Mouse (Mus musculus) stomach, adult 2 months (tissue): ENCODE results near the gene Rangrf. TPM values are rescaled to one million over a fixed set of nuclear protein-coding genes. Genes with fewer than 3 reads are reported as not detected.

Experiments used
- polyA plus RNA-seq: library from polyadenylated mRNA; depleted of rRNA; stranded (reverse); fragments of >200 nt; gene quantifications from 2 replicates; pipeline ENCODE4 v1.2.3, GENCODE M21; 2012; rRNA removed

The Rangrf gene
- 17.9 and 21.9 TPM in 2 replicates for polyA plus RNA-seq

DNA sequence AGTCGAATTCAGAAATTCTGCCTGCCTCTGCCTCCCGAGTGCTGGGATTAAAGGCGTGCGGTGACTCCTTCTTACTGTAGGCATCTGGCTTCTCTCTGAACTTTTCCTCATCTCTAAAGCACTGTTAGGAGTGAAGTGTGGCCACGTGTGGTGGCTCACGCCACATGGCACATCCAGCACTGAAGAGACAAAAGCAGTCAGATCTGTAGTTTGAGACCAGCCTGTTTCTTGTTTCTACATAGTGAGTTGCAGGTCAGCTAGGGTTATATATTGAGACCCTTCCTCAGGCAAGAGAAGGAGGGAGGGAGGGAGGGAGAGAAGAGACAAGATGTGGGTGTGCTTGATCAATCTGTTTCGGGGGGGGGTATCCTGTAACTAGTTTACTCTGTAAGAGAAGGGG, at the start of gene Rangrf:
Rangrf (minus strand) TSS at position 101 of the 400 bp plus-strand sequence.

DNA sequence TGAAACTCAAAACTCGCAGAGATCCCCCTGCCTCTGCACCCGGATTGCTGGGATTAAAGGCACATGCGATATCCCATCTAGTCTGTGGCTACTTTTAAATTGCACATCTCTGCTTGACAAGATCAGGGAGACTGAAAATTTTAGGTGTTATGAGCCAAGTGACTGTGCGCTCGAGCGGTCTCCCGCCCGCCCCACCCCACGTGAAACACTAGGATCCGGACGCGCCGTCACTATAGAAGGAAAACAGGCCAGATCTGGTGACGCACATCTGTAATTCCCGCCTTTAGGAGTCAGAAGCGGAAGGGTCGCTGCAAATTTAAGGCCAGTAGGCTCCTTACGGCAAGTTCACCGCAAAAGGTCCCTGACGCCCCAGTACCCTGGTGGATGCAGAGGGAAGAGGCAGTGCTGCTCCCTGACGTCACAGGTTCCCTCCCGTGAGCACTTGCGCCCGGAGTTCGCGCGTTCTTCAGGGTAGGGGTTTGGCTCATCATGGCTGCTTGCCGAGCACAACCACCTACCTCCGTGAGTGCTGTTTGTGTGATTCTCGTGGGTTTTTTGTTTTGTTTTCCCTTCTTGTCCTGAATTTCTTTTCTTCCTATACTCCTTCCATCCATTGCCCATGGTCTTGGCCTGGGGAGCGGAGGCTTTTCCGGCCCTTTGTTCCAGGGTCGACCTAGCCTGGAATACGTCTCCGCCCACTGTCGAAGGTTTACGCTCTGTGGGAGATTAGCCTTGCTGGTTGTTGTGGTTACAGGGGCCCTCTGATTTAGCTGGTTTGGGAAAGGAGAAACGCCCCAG, 40.9 kb upstream of the Rangrf start, which contains the start of gene Ctc1:
Ctc1 (plus strand) TSS at position 268 of the 798 bp plus-strand sequence.

DNA sequence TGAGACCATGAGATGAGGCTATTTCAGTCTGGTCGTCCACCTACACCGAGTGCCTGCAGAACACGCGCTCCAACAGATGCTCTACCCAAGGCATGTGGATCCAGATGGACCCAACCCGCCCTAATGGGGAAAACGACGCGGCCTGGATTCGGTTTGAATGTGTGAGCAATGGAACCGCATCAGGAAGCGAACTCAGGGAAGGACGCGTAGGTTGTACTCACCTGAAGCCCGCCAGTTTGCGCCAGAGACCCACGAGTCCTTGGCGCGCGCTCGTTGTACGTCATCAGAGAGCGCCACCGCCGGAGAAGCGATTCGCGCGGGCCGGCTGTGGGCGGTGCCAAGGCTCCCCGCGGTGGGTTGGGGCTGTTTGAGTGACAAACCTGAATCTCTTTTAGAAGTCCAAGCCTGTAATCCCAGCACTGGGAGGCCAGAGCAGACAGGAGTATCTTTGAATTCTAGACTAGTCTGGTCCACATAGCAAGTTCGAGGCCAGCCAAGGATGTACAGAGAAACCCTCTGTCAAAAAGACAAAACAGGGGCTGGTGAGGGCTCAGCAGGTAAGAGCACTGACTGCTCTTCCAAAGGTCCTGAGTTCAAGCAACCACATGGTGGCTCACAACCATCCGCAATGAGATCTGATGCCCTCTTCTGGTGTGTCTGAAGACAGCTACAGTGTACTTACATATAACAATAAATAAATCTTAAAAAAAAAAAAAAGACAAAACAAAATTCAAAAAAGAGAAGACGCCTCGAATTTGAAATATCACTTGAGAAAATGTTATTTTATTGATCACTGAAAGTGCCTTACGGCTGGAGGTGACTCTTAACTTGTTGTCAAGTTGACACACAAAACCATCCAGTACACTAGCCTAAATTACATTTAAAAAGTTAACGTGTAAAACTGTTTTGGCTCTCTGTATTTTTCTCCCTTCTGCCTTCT, 33.5 kb upstream of the Rangrf start, which contains the start of gene Pfas:
Pfas (minus strand) TSS at position 279 of the 940 bp plus-strand sequence.

DNA sequence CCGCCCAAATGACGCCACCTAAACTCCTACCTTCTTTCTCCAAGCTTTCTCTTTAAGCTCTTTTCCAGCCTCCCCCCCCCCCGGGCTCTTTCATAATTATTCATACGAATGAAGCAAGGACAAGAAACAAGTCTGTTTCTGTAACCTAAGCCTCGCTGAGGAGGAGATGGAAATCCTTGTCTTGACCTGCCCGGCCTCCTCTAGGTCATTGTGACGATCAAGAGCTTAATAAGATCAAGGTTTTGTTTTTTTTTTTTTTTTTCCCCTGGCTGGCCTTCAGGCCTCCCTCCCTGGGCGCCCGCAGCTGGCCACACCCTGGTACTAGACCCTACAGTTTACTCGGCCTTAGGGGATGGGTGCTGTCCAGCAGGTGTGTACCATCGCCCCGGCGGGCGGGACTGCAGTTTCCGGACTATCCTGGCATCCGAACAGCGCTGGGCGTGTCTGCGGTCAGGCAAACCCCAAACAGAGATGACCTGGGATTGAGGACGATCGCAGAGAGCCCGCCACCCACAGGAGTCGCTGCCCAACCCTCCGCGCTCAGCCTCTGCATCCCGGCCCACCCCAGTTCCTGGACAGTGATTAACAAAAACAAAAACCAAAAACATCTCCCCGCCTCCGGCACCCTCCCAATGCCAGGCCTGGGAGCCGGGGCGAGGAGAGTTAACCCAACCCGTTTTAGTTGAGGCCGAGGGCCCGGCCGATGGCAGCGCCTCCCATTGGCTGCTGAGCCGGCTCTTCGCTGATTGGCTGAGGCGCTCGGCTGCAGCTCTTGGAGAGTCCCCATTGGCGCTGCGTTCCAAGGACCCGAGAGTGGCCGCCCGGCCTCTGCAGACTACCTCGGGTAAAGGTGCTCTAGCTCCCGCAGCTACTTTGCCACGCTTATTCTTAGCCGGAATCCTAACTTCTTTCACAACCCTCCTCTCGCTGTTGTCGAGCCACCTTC, 7.4 kb downstream of the Rangrf start, which contains the start of gene Slc25a35:
Slc25a35 (plus strand) TSS at position 795 of the 946 bp plus-strand sequence.

DNA sequence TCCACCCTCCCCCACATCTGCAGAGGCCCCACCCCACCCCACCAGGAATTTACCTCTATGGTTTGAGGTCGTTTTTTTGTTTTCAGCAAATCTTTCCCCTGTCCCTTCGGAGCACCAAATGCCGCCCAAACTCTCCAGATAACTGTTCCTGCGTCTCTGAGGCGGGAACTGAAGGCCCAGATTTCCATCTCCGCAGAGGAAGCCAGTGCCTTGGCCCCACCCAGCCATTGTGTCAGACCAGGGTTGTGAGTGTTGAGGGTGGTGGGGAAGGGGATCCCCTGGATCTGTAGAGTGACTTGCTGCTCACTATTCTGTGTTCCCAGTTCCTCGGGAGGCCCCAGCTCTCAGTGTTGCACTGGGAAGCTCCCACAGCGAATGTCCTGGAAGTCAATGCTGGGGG, 17.7 kb downstream of the Rangrf start, which contains the start of gene Arhgef15:
Arhgef15 (minus strand) TSS at position 173 of the 400 bp plus-strand sequence.

DNA sequence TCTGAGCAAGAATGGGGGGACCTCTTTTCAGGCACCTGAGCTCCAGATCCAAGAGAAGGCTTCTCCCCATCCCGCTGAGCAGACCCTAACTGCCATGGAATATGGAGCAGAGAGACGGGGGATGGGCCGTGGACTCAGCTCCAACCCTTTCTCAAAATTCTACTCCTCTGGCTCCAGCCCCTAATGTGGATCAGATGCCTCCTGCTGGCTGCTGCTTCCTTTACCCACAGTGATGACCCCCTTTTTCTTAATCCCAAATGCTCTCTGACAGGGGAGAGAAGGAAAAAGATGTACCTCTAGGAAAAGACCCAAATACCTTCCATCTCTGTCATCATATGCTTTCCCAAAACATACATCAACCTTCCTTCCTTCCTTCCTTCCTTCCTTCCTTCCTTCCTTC, 48.0 kb downstream of the Rangrf start, which contains the start of gene Odf4:
Odf4 (minus strand) TSS at position 101 of the 400 bp plus-strand sequence.

Other genes starting within 250 kb of the Rangrf start
- gene Ndel1, start 103.3 kb downstream of the Rangrf start, polyA plus RNA-seq = 78.5 and 83.8 TPM in 2 replicates
- gene Rnf222, start 86.6 kb downstream of the Rangrf start, polyA plus RNA-seq = 0.70 and 0.84 TPM in 2 replicates
- gene Rpl26, start 73.6 kb downstream of the Rangrf start, polyA plus RNA-seq = 175 and 211 TPM in 2 replicates
- gene Odf4, start 48.1 kb downstream of the Rangrf start, polyA plus RNA-seq = not detected in 2 replicates
- gene Arhgef15, start 17.7 kb downstream of the Rangrf start, polyA plus RNA-seq = 24.5 and 26.3 TPM in 2 replicates
- 27.1 and 32.6 TPM in 2 replicates for gene Slc25a35, start 7.1 kb downstream of the Rangrf start, polyA plus RNA-seq
- 3.1 and 4.6 TPM in 2 replicates for gene Pfas, start 33.3 kb upstream of the Rangrf start, polyA plus RNA-seq
- gene Ctc1, start 40.7 kb upstream of the Rangrf start, polyA plus RNA-seq = 12.6 and 16.5 TPM in 2 replicates
- gene Aurkb, start 70.5 kb upstream of the Rangrf start, polyA plus RNA-seq = 16.9 and 18.1 TPM in 2 replicates
- 10.7 and 19.3 TPM in 2 replicates for gene Borcs6, start 84.5 kb upstream of the Rangrf start, polyA plus RNA-seq
- gene Tmem107, start 95.6 kb upstream of the Rangrf start, polyA plus RNA-seq = 15.9 and 17.7 TPM in 2 replicates
- gene Vamp2, start 113.3 kb upstream of the Rangrf start, polyA plus RNA-seq = 78.1 and 119 TPM in 2 replicates
- 9.6 and 9.8 TPM in 2 replicates for gene Per1, start 120.0 kb upstream of the Rangrf start, polyA plus RNA-seq
- gene Hes7, start 145.2 kb upstream of the Rangrf start, polyA plus RNA-seq = 1.00 and 1.9 TPM in 2 replicates
- gene 9130213A22Rik, start 147.4 kb upstream of the Rangrf start, polyA plus RNA-seq = 0.53 and 0.80 TPM in 2 replicates
- 35.1 and 49.7 TPM in 2 replicates for gene Aloxe3, start 150.7 kb upstream of the Rangrf start, polyA plus RNA-seq
- 27.0 and 30.6 TPM in 2 replicates for gene Alox12b, start 181.8 kb upstream of the Rangrf start, polyA plus RNA-seq
- 0.18 TPM in 1 of 2 replicates, not detected in the other for gene Alox8, start 222.7 kb upstream of the Rangrf start, polyA plus RNA-seq